Mouse (Mus musculus) frontal cortex, postnatal 36 days (tissue): ENCODE data around the gene Pde1a.

Experiments
- DNase-seq, 2 experiments: peaks; one replicate each; pipeline ENCODE4 v3.0.0; 2022; ENCODE audit warnings: low spot score in 2 of 2

Gene Pde1a

DNA sequence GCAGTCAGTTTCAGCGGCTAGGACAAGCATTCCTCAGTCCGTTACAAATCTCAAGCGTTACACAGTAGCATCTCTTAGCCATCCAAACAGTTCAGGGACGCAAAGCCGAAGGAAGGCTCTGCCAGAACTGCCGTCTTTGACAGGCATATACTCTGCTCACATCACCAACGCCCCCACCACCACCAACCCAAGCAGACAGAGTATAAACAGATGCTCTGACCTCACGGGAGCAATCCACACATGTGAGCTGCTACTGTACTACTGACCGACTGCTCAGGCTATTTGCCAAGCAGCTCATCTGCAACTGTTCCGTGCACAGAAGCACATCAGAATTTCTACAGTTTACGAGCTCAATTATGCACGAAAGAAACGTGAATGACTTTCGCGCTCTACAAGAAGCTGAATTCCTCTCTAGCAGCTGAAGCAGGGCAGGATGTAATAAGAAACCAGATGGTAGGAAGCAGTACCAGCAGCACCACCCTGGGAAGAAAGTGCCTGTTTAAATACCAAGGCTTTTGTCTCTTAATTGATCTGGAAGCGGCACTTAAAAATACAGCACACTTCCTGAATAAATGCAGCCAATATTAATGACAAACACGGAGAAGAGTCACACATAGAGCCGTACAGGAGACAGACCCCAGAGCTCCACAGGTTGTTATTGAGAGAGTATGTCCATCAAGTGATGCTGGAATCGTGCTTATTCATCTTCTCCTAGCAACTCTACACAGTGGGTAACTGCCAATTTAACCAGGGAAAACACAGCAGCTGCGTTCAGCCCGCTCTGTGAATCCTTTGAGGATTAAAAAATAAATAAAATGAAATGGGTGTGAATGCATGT is at the start of gene Pde1a:
TSS of gene Pde1a (minus strand) at position 598 of the 838 bp plus-strand sequence.
- DNase-seq, result peak; percentile 66 to 70

DNA sequence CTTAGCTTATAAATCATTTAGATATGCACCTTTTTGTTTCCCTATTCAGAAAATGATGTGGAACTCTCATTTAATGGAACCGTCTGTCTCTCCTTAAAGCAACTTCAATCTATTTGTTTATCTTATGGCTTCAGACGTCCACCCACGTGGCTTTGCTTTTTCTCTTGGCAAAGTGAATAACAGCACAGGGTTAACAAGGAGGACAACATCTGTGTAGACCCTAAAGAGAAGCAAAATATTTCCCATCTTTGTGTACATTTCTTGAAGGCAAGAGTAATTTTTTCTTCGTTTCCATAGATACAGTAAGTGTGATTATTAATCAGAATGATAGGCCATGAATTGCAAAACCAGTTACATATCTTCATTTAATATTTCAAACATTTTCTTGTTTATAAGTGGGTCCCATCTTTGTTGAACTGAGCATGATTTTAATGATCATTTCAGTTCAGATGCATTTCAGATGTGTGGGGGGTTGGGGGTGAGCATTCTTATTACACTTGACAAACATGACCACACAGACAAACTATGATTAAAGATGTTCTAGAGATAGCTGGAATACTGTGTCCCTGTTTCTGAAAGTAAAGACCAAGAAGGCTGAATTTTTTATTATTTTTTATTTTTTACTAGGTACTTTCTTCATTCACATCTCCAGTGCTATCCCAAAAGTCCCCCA is 49.5 kb upstream of the Pde1a start:
- no peak for DNase-seq

DNA sequence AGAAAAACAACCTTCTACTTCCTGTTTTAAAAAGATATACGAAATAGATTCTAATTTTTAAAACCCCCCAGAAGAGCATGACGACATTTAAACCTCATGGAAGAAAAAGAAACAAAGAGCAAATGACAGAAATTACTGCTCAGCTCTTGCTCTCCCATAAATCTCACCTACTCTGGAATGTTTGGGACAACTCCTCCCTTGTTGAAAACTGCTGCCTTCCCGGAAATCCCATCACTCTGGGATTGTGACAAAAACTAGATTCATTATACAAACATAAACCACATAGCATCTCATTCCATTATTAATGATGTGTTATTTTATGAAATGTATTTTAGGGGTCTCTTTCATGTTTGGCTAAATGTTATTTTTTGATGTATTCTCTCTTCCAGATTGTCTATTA is 48.9 kb upstream of the Pde1a start:
- no peak for DNase-seq

DNA sequence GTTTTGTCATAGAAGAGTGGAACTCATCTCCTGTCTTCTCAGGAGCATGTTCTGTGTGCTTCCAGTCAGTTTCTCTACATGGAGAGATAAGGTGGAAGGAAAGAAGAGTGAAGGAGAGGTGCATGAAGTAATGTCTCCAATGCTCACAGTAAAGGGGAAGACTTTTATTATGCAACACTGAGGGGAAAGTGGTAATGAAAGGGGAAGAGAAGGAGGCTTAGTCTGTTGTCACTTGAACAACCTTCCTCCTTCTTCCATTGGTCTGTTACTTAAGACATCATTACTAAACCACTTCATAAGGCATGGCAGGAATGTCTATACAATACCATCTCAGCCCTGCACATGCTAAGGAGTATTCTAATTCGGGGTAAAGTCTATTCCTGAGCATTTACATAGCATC is 38.8 kb upstream of the Pde1a start:
- no peak for DNase-seq

GRCm38 (mm10) chr2:80158784-80159183 is 29.5 kb upstream of the Pde1a start:
- no peak for DNase-seq

DNA sequence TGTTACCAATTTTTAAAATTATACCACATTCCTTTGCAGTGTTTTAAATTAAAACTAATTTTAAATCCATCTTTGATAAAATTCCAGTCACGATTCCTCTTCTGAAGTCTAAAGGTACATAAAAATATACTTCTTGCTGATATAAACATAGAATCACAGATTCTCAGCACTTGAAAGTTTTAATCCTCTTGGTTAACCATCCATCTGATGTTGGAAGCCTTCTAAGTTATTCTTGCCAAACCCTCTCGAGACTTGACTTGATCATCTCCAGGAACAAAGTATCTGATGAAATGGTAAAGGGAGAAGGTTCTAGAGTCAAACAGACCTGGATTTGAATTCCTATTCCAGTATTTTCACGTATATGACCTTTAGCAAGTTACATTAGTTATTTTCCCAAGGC is 28.9 kb upstream of the Pde1a start:
- DNase-seq, result no peak

DNA sequence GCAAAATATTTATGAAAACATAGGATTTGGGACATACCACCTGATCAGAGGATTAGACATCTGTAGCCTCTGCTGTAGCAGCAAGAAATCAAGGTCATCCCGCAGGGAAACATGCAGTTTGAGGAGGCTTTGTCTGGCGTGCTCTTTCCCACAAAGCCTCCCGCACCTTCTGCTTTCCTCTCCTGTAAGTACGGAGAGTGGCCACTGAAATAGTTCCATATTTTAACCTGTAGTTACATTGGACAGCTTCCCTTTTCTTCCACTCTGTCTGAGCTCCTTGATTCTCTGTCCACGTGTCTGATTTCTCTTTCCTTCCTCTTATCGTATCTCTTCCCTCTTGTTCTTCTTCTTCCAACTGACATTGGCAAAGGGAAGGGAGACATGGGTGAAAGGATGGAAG is 20.8 kb upstream of the Pde1a start:
- DNase-seq, result no peak

DNA sequence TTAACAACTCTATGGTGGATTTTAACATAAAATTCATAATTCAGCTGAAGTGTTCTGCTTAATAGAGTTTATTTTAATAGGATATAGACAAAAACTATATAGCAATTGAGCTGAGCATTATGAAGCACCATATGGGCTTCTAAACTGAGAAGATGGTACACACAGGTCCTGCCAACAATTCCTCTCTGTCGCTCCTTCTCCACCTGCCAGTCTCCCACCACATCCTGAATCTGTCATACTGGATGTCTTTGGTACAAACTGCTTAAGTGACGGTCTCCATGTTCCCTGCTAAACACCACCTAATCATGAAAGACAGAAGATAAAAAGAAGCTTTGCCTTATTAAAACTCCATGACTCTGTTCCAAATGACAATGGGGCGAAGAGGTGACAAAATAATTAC is 20.1 kb upstream of the Pde1a start:
- peak in 1 of 2 experiments; percentile 40 for DNase-seq

DNA sequence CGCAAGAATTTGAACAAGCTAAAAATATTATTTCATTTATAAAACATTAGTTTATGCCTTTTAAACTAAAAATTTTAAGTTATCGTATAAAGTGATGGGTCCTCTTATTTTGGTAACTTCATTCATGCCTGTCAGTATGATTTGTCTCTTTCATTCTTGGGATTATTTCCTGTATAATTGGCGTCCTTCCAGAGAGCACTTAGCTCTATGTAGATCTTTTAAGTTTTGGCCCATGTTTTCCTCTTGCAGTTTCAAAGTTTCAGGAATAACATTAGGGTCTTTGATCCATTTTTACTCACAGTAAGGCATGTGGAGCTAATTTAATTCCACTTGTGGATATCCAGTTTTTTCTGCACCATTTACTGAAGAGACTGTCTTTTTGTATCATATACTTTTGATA is 5.8 kb upstream of the Pde1a start:
- DNase-seq, result no peak

- DNase-seq, result no peak
Measured at GRCm38 (mm10) chr2:80132677-80133076, 3.4 kb upstream of the Pde1a start.

DNA sequence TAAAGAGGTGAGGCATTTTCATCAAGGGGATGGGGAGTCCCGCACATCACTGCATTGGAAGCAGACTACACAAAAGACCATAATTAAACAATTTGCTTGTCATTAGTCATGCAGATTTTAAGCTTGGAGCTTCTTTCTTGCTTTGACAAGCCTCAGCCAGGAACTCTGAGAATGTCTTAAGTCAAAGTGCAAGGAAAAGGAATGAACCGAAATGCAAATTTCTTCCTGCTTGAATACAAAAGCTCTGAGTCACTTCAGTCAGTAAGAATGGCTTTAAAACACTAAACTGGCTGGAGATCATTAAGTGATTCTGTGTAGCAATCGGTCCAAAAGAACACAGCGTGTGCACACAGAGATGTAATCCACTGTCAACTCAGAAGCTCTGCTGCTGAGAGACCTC is 2.6 kb downstream of the Pde1a start:
- DNase-seq, result no peak

DNA sequence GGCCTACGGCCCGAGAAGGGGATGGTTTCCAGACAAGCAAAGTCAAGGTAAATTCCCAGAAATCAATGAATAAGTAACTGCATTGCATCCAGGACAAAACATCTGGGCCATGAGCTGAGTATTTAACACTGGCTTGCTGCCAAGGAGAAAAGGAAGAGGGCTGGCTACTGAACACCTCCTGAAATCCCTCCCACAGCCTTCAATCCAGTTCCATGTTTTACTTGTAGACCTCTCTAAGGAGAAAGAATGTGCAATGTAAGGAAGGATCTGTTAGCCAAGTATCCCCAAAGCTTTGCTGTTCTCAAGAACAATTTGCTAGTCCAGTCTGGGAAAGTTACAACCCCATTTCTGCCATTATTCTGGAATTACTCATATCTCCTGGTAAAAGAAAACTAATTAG is 42.4 kb downstream of the Pde1a start:
- DNase-seq, result no peak

- DNase-seq, result no peak
Measured at GRCm38 (mm10) chr2:80080090-80080821, 49.0 kb downstream of the Pde1a start.

DNA sequence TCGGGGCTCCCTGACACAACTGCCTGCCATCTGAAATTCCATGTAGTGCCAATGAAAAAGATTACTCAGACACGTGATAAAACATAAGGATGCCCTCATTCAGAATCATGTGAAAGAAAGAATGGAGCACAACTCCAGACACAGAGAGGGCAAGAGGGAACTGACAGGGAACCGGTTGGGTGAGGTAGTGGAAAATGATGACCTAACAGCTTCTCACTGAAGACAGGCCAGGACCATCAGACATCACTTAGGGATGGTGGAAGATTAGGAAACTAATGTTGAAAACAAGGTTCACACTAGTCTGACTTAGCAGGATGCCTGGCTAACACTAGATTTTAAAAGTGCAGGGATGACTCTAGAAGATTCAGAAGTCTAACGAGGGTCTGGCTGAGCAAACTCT is 49.6 kb downstream of the Pde1a start:
- DNase-seq, result no peak

GRCm38 (mm10) chr2:80076323-80076722 is 52.9 kb downstream of the Pde1a start:
- DNase-seq, result no peak

GRCm38 (mm10) chr2:80074531-80074930 is 54.7 kb downstream of the Pde1a start:
- peak in 1 of 2 experiments; percentile 37 for DNase-seq

DNA sequence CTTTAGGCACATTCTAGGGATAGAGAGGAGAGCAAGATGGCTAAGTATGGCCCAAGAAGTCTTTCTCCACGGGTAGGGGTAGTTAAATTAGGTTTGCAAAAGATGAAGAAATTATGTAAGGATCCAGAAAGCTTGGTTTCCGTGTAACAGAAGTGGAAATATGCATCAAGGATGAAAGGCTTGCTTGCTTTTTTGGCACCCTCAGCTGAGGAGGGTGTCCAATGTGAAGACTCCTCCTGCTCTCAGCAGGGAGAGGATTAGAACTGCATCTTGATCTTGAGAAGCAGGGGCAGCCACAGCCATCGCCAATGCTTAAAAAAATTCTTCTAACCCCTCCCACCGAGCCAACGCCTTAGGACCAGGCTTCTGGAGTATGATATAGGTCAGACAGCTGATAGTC is 55.2 kb downstream of the Pde1a start:
- DNase-seq, result no peak

DNA sequence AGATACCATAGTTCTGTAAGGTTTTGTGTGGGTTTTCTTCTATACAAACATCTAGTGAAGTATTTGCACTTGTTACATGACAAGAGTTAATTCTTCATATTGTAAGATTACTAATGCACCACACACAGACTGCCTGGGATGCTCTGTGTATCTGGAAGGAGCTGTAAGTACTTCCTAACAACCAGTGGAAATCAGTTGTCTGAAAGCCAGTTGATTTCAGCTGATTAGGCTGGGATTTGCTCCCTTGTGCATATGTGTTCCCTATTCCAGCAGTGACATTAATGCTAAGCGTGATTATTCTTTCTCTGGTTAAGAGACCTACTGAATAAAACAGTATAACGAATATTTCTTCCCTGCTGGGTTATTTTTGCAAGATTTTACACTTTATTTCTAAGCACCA is 55.8 kb downstream of the Pde1a start:
- no peak for DNase-seq

- no peak for DNase-seq
Measured at GRCm38 (mm10) chr2:80069745-80070144, 59.5 kb downstream of the Pde1a start.

- no peak for DNase-seq
Measured at GRCm38 (mm10) chr2:80066449-80066848, 62.8 kb downstream of the Pde1a start.

DNA sequence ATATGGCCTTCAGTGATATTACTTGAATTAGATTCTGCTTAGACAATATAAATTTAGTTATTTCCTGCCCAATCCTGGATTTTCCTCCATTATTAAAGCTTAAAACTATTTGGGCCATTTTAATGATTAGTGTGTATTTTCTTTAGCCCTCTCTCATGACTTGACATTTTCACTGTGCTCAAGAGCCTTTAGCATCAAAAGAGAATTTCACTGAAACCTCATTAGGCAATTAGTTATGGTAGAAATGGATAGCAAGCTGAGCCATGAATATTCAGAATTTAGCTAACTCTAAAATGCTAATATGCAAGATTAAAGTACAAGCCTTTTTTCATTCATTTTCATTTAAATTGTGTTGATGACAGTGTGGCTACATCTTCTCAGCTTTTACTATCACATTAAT is 73.2 kb downstream of the Pde1a start:
- no peak for DNase-seq

DNA sequence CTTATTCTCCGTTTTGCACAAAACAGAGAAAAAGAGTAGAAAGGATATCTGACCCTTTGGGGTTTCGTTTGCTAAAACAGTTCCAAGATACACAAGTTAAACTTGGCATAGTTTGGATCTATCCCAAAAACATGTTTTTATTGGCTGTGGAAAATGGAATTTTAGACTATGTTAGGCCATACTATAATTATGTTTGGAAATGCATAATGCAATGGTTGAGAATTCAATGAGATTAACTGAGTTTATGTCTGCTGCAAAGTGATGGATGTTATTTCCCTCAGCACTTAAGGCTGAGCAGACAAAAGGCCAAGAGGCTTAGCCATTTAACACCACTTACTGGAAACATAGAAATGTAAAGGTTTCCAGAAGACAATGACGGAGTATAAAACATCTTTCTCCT is 75.2 kb downstream of the Pde1a start:
- DNase-seq, result no peak
